Mouse (Mus musculus) fibroblast of lung, adult 2 months (primary cell): ENCODE measurements around the gene Disp3.

ENCODE experiments used
- DNase-seq: peaks from one replicate; pipeline ENCODE4 v3.0.0-alpha.2; 2011; ENCODE audit warnings: low read depth

Disp3 gene

DNA sequence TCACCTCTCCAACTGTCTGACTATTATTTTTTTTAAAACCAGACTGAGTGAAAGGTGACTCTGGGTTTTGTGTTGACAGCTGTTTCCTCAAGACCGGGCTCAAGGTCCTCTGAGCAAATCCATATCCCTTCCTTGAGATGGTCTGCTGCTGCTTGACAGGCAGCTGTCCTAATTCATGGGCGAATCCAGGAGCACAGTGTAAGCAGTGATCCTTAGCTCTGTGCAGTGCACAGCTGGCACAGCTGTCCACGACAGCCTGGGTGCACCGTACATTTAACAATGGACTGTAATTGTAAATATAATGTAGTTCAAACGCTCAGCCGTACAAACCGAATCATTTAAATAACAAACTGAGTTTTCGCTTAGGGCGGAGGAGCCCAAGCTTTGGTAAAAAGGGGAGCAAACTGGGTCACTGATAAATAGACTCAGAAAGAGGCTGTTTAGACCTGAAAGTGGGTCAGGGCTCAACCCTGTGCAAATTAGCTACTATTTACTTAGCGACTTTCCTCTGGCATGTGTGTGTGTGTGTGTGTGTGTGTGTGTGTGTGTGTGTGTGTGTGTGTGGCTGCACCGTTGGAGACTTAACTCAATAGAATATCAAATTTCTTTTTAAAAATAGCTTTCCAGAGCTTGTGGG is 72.4 kb downstream of the Disp3 start:
- no peak for DNase-seq

DNA sequence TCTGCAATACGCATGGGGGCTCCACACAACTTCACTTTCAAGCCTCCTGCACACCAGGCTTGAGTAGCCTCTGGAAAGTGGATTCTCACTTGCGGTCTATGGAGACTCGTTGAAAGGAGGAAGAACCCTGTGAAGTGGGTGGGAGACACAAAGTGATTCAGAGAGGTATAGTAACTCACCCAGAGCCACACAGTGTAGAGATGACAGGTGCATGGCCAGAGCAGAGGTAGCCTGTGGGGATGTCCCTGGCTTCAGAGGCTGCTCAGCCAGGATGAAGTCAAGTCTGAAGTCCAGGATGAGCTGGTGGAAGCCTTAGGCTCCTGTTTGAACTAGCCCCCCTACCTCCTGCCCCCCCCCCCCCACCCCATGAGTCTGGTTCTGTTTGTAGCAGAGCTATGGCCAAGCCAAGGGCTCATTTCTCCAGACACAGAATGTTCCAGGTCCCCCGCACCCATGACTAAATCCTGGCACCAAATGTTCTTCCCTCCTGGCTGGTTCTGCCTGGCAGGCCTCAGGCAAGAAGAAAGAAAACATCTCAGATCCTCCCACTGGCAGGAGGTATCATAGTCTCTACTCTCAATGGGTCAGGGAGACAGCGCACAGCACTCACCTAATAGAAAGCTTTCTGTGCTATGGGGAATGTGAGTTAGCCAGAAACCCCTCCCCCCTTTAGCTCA is 73.2 kb downstream of the Disp3 start:
- DNase-seq: no peak

DNA sequence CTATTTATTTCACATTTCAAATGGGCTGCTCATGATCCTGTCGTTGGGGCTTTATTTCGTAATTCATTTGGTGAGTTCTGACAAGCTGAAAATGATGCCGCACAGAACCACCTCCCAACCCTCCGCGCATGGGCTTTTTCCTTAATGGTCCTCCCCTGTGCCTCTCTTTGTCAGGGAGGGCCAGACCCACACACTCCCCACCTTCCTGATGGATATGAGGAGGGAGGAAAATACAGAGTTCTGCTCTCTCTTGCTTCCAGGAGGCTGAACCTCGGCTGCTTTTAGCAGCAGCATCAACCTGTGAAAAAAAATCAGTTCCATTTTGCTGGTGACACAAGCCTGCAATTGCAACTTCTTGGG is 82.9 kb downstream of the Disp3 start:
- no peak for DNase-seq

DNA sequence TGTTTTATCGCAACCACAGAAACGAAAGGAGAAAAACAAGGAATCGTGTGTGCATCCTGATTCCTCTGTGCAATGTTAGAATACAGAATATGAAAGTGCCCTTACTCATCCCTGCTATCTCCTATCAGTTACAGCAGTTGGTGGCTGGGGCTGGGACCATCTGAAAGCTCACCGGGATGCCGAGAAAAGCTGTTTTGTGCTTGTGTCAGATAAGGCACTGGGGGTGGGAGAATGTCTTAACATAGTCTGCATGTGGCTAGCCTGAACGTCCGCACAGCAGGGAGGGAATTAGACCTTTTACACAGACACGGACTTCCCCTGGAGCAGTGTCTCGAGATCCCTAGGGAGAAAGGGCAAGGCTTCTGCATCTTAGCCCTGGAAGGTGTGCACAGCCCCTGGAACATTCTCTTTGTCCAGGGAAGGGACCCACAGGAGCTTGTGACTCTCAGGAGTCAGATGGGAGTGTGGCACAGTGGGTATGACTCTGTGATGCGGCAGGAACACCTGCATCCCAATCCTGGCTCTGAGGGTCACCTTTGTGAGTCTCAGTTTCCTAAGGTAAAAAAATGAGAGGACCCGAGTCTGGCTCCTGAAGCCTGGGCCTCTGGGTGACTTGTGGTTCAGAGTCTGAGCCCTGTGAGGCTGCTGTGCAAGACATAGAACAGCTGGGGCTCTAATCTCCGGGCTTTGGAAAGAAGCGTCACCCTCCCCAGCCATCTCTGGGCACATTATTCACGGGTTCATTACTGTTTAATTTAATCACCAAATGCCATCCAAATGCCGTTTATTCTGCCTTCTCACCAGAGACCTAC is 83.5 kb downstream of the Disp3 start:
- DNase-seq: no peak

DNA sequence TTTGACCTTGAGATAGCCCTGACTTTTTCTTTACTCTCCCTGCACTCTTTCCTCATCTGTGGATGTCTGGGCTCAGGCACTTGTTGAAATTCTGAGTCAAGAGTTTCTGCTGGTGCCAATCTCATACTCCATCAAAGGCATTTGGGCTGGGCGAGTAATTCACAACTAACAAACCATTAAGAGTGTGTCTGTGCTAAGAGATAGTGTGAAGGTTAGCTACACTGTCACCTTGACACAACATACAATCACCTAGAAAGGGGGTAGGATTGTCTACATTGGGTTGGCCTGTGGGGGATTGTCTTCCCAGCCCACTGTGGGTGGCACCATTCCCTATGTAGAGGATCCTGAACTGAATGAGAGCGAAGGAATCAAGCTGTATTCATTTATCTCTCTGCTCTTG is 84.2 kb downstream of the Disp3 start:
- DNase-seq: no peak

DNA sequence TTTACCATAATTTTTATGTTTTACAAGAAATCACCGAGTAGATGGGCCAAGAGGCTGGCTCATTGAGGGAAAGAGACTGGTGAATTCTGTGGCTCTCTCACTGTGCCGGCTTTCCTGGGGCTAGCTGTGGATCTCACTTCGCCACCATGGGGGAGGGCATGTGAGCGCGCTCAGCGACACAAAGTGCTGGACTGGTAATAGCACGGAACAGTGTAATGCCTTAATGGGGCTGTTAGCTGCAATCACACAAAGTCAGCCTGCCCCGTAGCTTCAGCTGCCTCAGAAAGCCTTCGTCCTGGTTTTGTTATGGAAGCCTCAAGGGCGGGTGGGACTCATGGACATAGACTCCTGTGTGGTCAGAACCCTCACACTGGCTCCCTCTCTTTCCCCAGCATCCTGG is 89.0 kb downstream of the Disp3 start:
- no peak for DNase-seq

DNA sequence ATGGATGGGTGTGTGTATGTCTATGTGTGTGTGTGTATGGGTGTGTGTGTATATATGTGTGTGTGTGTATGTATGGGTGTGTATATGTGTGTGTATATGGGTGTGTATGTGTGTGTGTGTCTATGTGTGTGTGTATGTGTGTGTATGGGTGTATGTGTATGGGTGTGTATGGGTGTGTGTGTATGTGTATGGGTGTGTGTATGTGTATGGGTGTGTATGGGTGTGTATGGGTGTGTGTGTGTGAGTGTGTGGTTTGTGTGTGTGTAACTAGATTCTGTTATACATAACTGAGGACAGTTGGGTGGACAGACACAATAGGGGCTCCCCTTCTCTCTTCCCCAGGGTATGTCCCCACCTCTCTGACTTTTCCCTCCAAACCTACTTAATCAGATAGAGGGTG is 93.4 kb downstream of the Disp3 start:
- no peak for DNase-seq

DNA sequence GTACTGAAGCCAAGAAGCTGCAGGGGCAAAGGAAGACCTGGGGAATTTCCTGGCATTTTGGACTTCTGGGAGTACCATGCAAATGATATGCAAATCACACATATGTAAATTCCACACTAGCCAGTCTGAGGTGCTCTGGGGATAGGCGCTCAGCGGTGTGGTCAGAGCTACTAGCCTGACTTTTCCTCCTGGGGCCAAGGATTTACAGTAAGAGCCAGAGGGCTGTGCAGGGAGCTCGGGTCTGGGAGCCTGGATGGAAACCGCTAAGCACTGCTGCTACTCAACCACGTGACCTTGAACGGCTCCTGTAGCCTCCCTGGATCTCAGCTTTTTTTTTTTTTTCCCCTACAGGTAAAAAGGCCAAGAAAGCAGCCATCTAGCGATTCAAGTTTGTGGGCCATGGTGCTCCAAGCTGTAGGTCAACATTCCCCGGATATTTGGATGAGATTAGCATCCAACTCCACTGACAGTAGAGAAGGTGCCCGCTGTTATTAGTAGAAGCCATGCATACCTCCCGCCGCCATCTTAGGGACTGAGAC is 95.0 kb downstream of the Disp3 start:
- DNase-seq: no peak
